In the genomic region with DNA sequence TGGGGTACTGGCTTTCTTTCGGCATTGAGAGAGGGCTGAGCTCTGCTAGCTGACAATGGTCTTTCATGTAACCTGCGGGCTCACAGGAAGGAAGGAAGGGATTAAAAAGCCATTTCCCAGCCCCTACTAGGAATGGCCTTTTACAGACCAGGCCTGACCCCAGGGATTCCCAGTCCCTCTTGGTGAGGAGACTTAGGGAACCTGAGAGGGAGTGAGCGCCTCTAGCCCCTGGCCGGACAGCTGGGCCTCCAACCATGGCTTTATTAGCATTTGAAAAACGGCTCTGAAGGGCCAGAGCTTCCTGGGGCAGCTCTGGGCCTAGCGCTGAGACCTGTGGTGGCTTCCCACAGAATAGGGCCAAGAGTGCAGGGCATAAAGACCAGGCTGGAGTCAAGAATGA, we compare ENCODE assay signal across 9 mouse cellular contexts. TPM values are rescaled to one million over a fixed set of nuclear protein-coding genes. Genes with fewer than 3 reads are reported as not detected.
DNase-seq lines count a peak whose midpoint lies in the region; ATAC-seq and TF ChIP-seq lines count a peak whose summit lies in the region.
"Had no signal": no experiment of that assay in that cellular context is flagged by ENCODE, and none has a peak within 500 bp of the region (broad histone marks: within the 10 kb centered on the region; RNA-seq: fewer than 3 reads in every experiment).

No protein-coding gene starts in this region.

- H3K36me3 ChIP-seq in lung, embryonic 15.5 days: no peaks in the 10 kb centered on the region
- H3K36me3 ChIP-seq in limb, embryonic 10.5 days: no peaks in the 10 kb centered on the region
- no peaks in the 10 kb centered on the region for H3K36me3 ChIP-seq in stomach, embryonic 15.5 days

- H3K4me3 ChIP-seq in gastrocnemius, adult 2 months: no peak overlapping the region
- no peak overlapping the region for H3K4me3 ChIP-seq in lung, embryonic 15.5 days
- H3K4me3 ChIP-seq in limb, embryonic 10.5 days: no peak overlapping the region
- no peak overlapping the region for H3K4me3 ChIP-seq in stomach, embryonic 15.5 days (replicated peaks)
- H3K4me3 ChIP-seq: erythroblast, embryonic 14.5 days had no signal

- TF ChIP-seq CTCF in gastrocnemius, adult 2 months (IDR thresholded peaks at IDR 0.05): no peak

- H3K4me2 ChIP-seq in lung, embryonic 15.5 days: no peak overlapping the region
- no peak overlapping the region for H3K4me2 ChIP-seq in stomach, embryonic 15.5 days

- intact Hi-C loops in gastrocnemius, adult 2 months (cut with DNase I): loop anchor here (10.0 kb wide), 1 partner anchor 109 kb away; a partner anchor contains a TSS

- peaks cover 35% of the 10 kb centered on the region for H3K4me1 ChIP-seq in lung, embryonic 15.5 days
- peaks cover 46% of the 10 kb centered on the region for H3K4me1 ChIP-seq in limb, embryonic 10.5 days
- peaks cover 16% of the 10 kb centered on the region for H3K4me1 ChIP-seq in stomach, embryonic 15.5 days

- H3K9ac ChIP-seq in lung, embryonic 15.5 days: no peak overlapping the region
- H3K9ac ChIP-seq in stomach, embryonic 15.5 days: no peak overlapping the region

- peak overlapping the region; percentile 35 for H3K27ac ChIP-seq in gastrocnemius, adult 2 months
- 0 out of 2 replicates have a peak overlapping the region, but pooled peaks have one; percentile 3 for H3K27ac ChIP-seq in lung, embryonic 15.5 days
- peak overlapping the region; percentile 47 for H3K27ac ChIP-seq in limb, embryonic 10.5 days
- peak overlapping the region; percentile 49 for H3K27ac ChIP-seq in stomach, embryonic 15.5 days

- no peaks in the 10 kb centered on the region for H3K27me3 ChIP-seq in lung, embryonic 15.5 days
- H3K27me3 ChIP-seq in limb, embryonic 10.5 days (ENCODE audit: low read depth, poor library complexity, severe bottlenecking): no peaks in the 10 kb centered on the region
- no peaks in the 10 kb centered on the region for H3K27me3 ChIP-seq in stomach, embryonic 15.5 days (replicated peaks)

- DNase-seq in gastrocnemius, adult 2 months: no peak
- DNase-seq in gastrocnemius, adult 18-20 months (ENCODE audit: low spot score): no peak
- DNase-seq in lung, adult 18-20 months: no peak
- no peak for DNase-seq in limb, embryonic 10.5 days (ENCODE audit: low spot score)
- DNase-seq in frontal cortex, postnatal 14 days (ENCODE audit: low spot score in 2 of 2): no peak
- DNase-seq in adrenal gland, postnatal 25 days: no peak

- ATAC-seq in lung, embryonic 15.5 days (ENCODE audit: borderline replicate concordance, extremely low read depth, low FRiP score, low TSS enrichment): no peak
- ATAC-seq in stomach, embryonic 15.5 days (ENCODE audit: insufficient read depth, low FRiP score, low read depth): no peak

- no peaks in the 10 kb centered on the region for H3K9me3 ChIP-seq in lung, embryonic 15.5 days
- no peaks in the 10 kb centered on the region for H3K9me3 ChIP-seq in limb, embryonic 10.5 days (replicated peaks)
- no peaks in the 10 kb centered on the region for H3K9me3 ChIP-seq in stomach, embryonic 15.5 days

- WGBS in lung, embryonic 15.5 days: 49% methylated on average over 6 of the region's 6 CpGs
- 24% methylated on average over 6 of the region's 6 CpGs for whole genome bisulfite sequencing in limb, embryonic 10.5 days
- 53% methylated on average over 6 of the region's 6 CpGs for WGBS in stomach, embryonic 15.5 days

RNA-seq across cellular contexts. Expression of a gene that starts 46.8 kb away (rescaled TPM):
- total RNA-seq in gastrocnemius, adult 2 months (2021): 1 to 10 TPM; 5.1 to 6.1 TPM
- 1 to 10 TPM; 5.0 to 5.4 TPM for total RNA-seq in gastrocnemius, adult 18-20 months (2021)
- 31.9 and 34.5 TPM in 2 replicates for polyA plus RNA-seq in lung, embryonic 15.5 days (2015; fragmentation: Nextera tagmentation; extraction: Ambion mirVana)
- polyA plus RNA-seq in limb, embryonic 10.5 days (2016; fragmentation: Nextera tagmentation; extraction: Ambion mirVana): 53.8 and 58.5 TPM in 2 replicates
- 24.9 and 26.2 TPM in 2 replicates for polyA plus RNA-seq in stomach, embryonic 15.5 days (2015; fragmentation: Nextera tagmentation; extraction: Ambion mirVana)
- total RNA-seq in adrenal gland, postnatal 25 days (2021): 20.3 and 27.1 TPM in 2 replicates

RNA-seq across cellular contexts. Expression of a gene that starts 48.0 kb away (rescaled TPM):
- total RNA-seq in gastrocnemius, adult 2 months (2021): 10 to 100 TPM; 59.8 to 61.0 TPM
- total RNA-seq in gastrocnemius, adult 18-20 months (2021): 10 to 100 TPM; 51.8 to 57.1 TPM
- 137 and 139 TPM in 2 replicates for polyA plus RNA-seq in lung, embryonic 15.5 days (2015; fragmentation: Nextera tagmentation; extraction: Ambion mirVana)
- polyA plus RNA-seq in limb, embryonic 10.5 days (2016; fragmentation: Nextera tagmentation; extraction: Ambion mirVana): 159 and 168 TPM in 2 replicates
- polyA plus RNA-seq in stomach, embryonic 15.5 days (2015; fragmentation: Nextera tagmentation; extraction: Ambion mirVana): 122 TPM in 2 replicates
- total RNA-seq in adrenal gland, postnatal 25 days (2021): 107 and 113 TPM in 2 replicates

RNA-seq across cellular contexts. Expression of a gene that starts 58.0 kb away (rescaled TPM):
- total RNA-seq in gastrocnemius, adult 2 months (2021): 10 to 100 TPM; 20.2 to 20.7 TPM
- 10 to 100 TPM; 17.6 to 22.5 TPM for total RNA-seq in gastrocnemius, adult 18-20 months (2021)
- polyA plus RNA-seq in lung, embryonic 15.5 days (2015; fragmentation: Nextera tagmentation; extraction: Ambion mirVana): 22.2 and 27.8 TPM in 2 replicates
- polyA plus RNA-seq in limb, embryonic 10.5 days (2016; fragmentation: Nextera tagmentation; extraction: Ambion mirVana): 13.0 and 15.2 TPM in 2 replicates
- polyA plus RNA-seq in stomach, embryonic 15.5 days (2015; fragmentation: Nextera tagmentation; extraction: Ambion mirVana): 20.4 and 20.9 TPM in 2 replicates
- 50.9 and 52.6 TPM in 2 replicates for total RNA-seq in adrenal gland, postnatal 25 days (2021)
